Mouse (Mus musculus): ENCODE data around the gene Tubgcp5. TPM values are rescaled to one million over a fixed set of nuclear protein-coding genes. Genes with fewer than 3 reads are reported as not detected.

The Tubgcp5 gene
- polyA plus RNA-seq, 1 experiment from 2014 or later, result 31.6 TPM

- Histone ChIP-seq H3K27me3 (ENCODE audit: control insufficient read depth, insufficient read depth, low read length) (no peaks in the 10 kb centered on the region), H3K4me3 (ENCODE audit: low read depth, low read length) (no peak overlapping the region), H3K4me1 (ENCODE audit: control insufficient read depth, insufficient read depth, low read length) (no peaks in the 10 kb centered on the region), H3K36me3 (replicated peaks; ENCODE audit: control insufficient read depth, insufficient read depth, low read depth, low read length) (no peaks in the 10 kb centered on the region), H3K9ac (replicated peaks; ENCODE audit: low read length) (no peak overlapping the region), H3K4me2 (ENCODE audit: low read depth, low read length) (no peak overlapping the region), H3K27ac (replicated peaks; ENCODE audit: low read depth, low read length) (no peak overlapping the region), H3K9me3 (replicated peaks; ENCODE audit: control insufficient read depth, low read length) (no peaks in the 10 kb centered on the region)
- no peak for DNase-seq (ENCODE audit: low spot score)
- no peak for ATAC-seq (replicated peaks; ENCODE audit: insufficient number of reproducible peaks, low FRiP score, low TSS enrichment, low read depth)
- 72% methylated on average over 7 of the region's 7 CpGs for WGBS
Measured at GRCm38 (mm10) chr7:55868247-55868646, 74.3 kb downstream of the Tubgcp5 start.

GRCm38 (mm10) chr7:55869220-55869619 is 75.3 kb downstream of the Tubgcp5 start:
- WGBS, result 77% methylated on average over 3 of the region's 3 CpGs
- ATAC-seq (replicated peaks; ENCODE audit: insufficient number of reproducible peaks, low FRiP score, low TSS enrichment, low read depth), result no peak
- Histone ChIP-seq H3K27me3 (ENCODE audit: control insufficient read depth, insufficient read depth, low read length) (no peaks in the 10 kb centered on the region), H3K27ac (replicated peaks; ENCODE audit: low read depth, low read length) (no peak overlapping the region), H3K9ac (replicated peaks; ENCODE audit: low read length) (no peak overlapping the region), H3K4me2 (ENCODE audit: low read depth, low read length) (no peak overlapping the region), H3K36me3 (replicated peaks; ENCODE audit: control insufficient read depth, insufficient read depth, low read depth, low read length) (no peaks in the 10 kb centered on the region), H3K4me3 (ENCODE audit: low read depth, low read length) (no peak overlapping the region), H3K4me1 (ENCODE audit: control insufficient read depth, insufficient read depth, low read length) (no peaks in the 10 kb centered on the region), H3K9me3 (replicated peaks; ENCODE audit: control insufficient read depth, low read length) (no peaks in the 10 kb centered on the region)
- DNase-seq (ENCODE audit: low spot score), result no peak

GRCm38 (mm10) chr7:55870340-55871020 is 76.5 kb downstream of the Tubgcp5 start:
- DNase-seq (ENCODE audit: low spot score) (no peak), ATAC-seq (replicated peaks; ENCODE audit: insufficient number of reproducible peaks, low FRiP score, low TSS enrichment, low read depth) (no peak)
- 92% methylated on average over 6 of the region's 6 CpGs for WGBS
- Histone ChIP-seq H3K9ac (replicated peaks; ENCODE audit: low read length) (no peak overlapping the region), H3K4me3 (ENCODE audit: low read depth, low read length) (no peak overlapping the region), H3K4me2 (ENCODE audit: low read depth, low read length) (no peak overlapping the region), H3K27ac (replicated peaks; ENCODE audit: low read depth, low read length) (no peak overlapping the region), H3K36me3 (replicated peaks; ENCODE audit: control insufficient read depth, insufficient read depth, low read depth, low read length) (no peaks in the 10 kb centered on the region; the same call in 1 of the 2 replicates), H3K9me3 (replicated peaks; ENCODE audit: control insufficient read depth, low read length) (no peaks in the 10 kb centered on the region), H3K27me3 (ENCODE audit: control insufficient read depth, insufficient read depth, low read length) (no peaks in the 10 kb centered on the region), H3K4me1 (ENCODE audit: control insufficient read depth, insufficient read depth, low read length) (no peaks in the 10 kb centered on the region)

GRCm38 (mm10) chr7:55871476-55871875 is 77.5 kb downstream of the Tubgcp5 start:
- H3K36me3 ChIP-seq (replicated peaks; ENCODE audit: control insufficient read depth, insufficient read depth, low read depth, low read length), result peaks cover 4% of the 10 kb centered on the region; the same call in 1 of the 2 replicates
- ATAC-seq (replicated peaks; ENCODE audit: insufficient number of reproducible peaks, low FRiP score, low TSS enrichment, low read depth), result no peak
- no peak for DNase-seq (ENCODE audit: low spot score)
- H3K4me3 ChIP-seq (ENCODE audit: low read depth, low read length), result no peak overlapping the region
- H3K27ac ChIP-seq (replicated peaks; ENCODE audit: low read depth, low read length), result no peak overlapping the region
- no peaks in the 10 kb centered on the region for H3K4me1 ChIP-seq (ENCODE audit: control insufficient read depth, insufficient read depth, low read length)
- no peak overlapping the region for H3K4me2 ChIP-seq (ENCODE audit: low read depth, low read length)
- WGBS, result 85% methylated on average over 5 of the region's 5 CpGs
- H3K9me3 ChIP-seq (replicated peaks; ENCODE audit: control insufficient read depth, low read length), result no peaks in the 10 kb centered on the region
- no peak overlapping the region for H3K9ac ChIP-seq (replicated peaks; ENCODE audit: low read length)
- no peaks in the 10 kb centered on the region for H3K27me3 ChIP-seq (ENCODE audit: control insufficient read depth, insufficient read depth, low read length)

GRCm38 (mm10) chr7:55874703-55875102 is 80.7 kb downstream of the Tubgcp5 start:
- H3K27me3 ChIP-seq (ENCODE audit: control insufficient read depth, insufficient read depth, low read length), result no peaks in the 10 kb centered on the region
- H3K4me1 ChIP-seq (ENCODE audit: control insufficient read depth, insufficient read depth, low read length), result no peaks in the 10 kb centered on the region
- ATAC-seq (replicated peaks; ENCODE audit: insufficient number of reproducible peaks, low FRiP score, low TSS enrichment, low read depth), result no peak
- no peak overlapping the region for H3K4me2 ChIP-seq (ENCODE audit: low read depth, low read length)
- H3K36me3 ChIP-seq (replicated peaks; ENCODE audit: control insufficient read depth, insufficient read depth, low read depth, low read length), result peaks cover 6% of the 10 kb centered on the region
- DNase-seq (ENCODE audit: low spot score), result no peak
- 90% methylated on average over 7 of the region's 7 CpGs for WGBS
- no peaks in the 10 kb centered on the region for H3K9me3 ChIP-seq (replicated peaks; ENCODE audit: control insufficient read depth, low read length)
- no peak overlapping the region for H3K9ac ChIP-seq (replicated peaks; ENCODE audit: low read length)
- no peak overlapping the region for H3K4me3 ChIP-seq (ENCODE audit: low read depth, low read length)
- H3K27ac ChIP-seq (replicated peaks; ENCODE audit: low read depth, low read length), result no peak overlapping the region

- Histone ChIP-seq H3K9ac (replicated peaks; ENCODE audit: low read length) (no peak overlapping the region), H3K9me3 (replicated peaks; ENCODE audit: control insufficient read depth, low read length) (no peaks in the 10 kb centered on the region), H3K4me2 (ENCODE audit: low read depth, low read length) (no peak overlapping the region), H3K27ac (replicated peaks; ENCODE audit: low read depth, low read length) (no peak overlapping the region), H3K36me3 (replicated peaks; ENCODE audit: control insufficient read depth, insufficient read depth, low read depth, low read length) (peaks cover 6% of the 10 kb centered on the region), H3K27me3 (ENCODE audit: control insufficient read depth, insufficient read depth, low read length) (no peaks in the 10 kb centered on the region), H3K4me1 (ENCODE audit: control insufficient read depth, insufficient read depth, low read length) (no peaks in the 10 kb centered on the region), H3K4me3 (ENCODE audit: low read depth, low read length) (no peak overlapping the region)
- no peak for ATAC-seq (replicated peaks; ENCODE audit: insufficient number of reproducible peaks, low FRiP score, low TSS enrichment, low read depth)
- 93% methylated on average over 10 of the region's 10 CpGs for WGBS
- no peak for DNase-seq (ENCODE audit: low spot score)
Measured at GRCm38 (mm10) chr7:55877721-55878120, 83.8 kb downstream of the Tubgcp5 start.

- Histone ChIP-seq H3K36me3 (replicated peaks; ENCODE audit: control insufficient read depth, insufficient read depth, low read depth, low read length) (peaks cover 2% of the 10 kb centered on the region), H3K27me3 (ENCODE audit: control insufficient read depth, insufficient read depth, low read length) (no peaks in the 10 kb centered on the region), H3K4me2 (ENCODE audit: low read depth, low read length) (no peak overlapping the region), H3K4me1 (ENCODE audit: control insufficient read depth, insufficient read depth, low read length) (no peaks in the 10 kb centered on the region), H3K9ac (replicated peaks; ENCODE audit: low read length) (no peak overlapping the region), H3K27ac (replicated peaks; ENCODE audit: low read depth, low read length) (no peak overlapping the region), H3K4me3 (ENCODE audit: low read depth, low read length) (no peak overlapping the region), H3K9me3 (replicated peaks; ENCODE audit: control insufficient read depth, low read length) (no peaks in the 10 kb centered on the region)
- DNase-seq (ENCODE audit: low spot score) (no peak), ATAC-seq (replicated peaks; ENCODE audit: insufficient number of reproducible peaks, low FRiP score, low TSS enrichment, low read depth) (no peak)
- 93% methylated on average over 9 of the region's 9 CpGs for WGBS
Measured at GRCm38 (mm10) chr7:55880882-55881281, 86.9 kb downstream of the Tubgcp5 start.

Data from embryonic facial prominence, embryonic 11.5 days (tissue).